Mouse (Mus musculus) spleen, postnatal 36 days (tissue): Measurements from ENCODE around the gene Il6st.

Experiments
- DNase-seq, 2 experiments: peaks; one replicate each; pipeline ENCODE4 v3.0.0; 2022; ENCODE audit warnings: low spot score in 2 of 2, mixed read lengths in 1 of 2

Gene Il6st

DNA sequence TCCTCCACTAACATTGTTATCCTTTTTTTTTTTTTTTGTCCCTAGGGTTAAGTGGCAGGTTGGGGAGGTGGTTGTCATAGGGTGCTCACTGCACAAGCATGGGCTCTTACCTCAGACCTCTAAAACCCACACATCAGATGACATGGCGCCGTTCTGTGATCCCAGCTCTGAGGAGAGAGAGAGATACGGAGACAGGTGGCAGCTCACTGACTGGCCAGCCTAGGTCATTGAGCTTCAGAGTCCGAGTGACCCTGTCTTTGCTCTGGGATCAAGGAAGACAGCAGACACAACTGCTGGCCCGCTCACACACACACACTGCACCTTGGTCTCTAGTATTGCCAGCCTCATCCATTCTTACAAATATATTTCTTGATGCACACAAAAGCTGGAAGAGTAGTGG is 18.7 kb downstream of the Il6st start:
- no peak for DNase-seq

DNA sequence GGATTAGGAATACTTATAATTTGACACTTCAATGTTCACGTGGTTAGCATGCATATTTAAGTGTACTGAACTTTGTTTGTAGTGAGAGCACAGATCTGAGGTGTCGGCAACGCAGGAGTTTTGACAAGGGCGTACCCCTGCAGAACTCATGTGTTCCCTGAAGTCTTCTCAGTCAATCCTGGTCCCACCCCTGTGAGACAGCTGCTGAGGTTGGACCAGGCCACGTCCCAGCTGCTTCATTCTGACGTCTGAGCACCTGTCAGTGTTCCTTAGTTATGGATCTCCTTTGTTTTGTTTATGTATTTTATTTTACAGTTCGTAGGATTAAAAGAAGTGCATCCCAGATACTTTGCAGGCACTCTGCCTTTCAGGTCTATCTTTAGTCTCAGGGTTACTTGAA is 19.1 kb downstream of the Il6st start:
- no peak for DNase-seq

DNA sequence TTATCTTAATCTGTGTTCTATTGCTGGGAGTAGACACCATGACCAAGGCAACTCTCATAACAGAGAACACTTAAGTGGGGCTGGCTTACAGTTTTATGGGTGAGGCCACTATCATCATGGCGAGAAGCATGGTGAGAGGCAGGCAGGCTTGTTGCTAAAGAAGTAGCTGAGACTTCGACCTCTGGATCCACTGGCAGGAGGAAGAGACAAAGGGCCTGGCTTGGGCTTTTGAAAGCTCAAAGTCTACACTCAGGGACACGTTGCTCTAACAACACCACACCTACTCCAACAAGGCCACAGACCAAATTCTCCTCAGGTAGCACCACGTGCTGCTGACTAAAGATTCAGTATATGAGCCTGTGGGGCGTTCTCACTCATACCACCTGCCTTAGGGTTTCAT is 22.4 kb downstream of the Il6st start:
- DNase-seq = no peak

DNA sequence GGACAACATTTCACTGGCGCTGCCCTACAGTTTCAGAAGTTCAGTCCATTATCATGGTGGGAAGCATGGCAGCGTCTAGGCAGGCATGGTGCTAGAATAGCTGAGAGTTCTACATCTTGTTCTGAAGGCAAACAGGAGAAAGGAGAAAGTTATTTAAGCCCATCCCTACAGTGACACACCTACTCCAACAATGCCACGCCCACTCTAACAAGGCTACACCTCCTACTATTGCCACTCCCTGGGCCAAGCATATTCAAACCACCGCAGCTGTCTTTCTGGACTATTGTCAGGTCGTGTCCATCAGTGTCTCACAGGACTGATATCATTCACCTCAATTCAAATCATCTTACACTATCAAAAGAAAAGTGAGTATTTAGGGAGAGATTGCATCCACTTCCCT is 22.8 kb downstream of the Il6st start:
- DNase-seq = no peak

DNA sequence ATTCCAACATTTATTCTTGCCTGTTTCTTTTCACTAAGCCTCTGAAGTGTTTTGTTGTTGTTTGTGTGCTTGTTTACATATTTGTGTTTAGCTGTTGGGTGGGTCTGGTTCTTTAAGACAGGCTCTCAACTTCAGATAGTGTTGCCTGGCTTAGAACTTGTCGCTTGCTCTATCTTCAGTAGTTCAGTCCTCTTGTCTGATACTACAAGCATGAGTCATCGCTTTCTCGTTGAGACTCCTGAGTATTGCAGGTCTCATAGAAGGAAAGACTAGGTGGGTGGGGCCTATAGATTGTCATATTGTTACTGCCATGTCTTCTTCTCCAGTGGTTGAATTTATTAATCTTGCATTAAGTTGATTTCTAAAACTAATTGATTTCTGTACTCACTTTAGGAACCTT is 26.2 kb downstream of the Il6st start:
- no peak for DNase-seq

DNA sequence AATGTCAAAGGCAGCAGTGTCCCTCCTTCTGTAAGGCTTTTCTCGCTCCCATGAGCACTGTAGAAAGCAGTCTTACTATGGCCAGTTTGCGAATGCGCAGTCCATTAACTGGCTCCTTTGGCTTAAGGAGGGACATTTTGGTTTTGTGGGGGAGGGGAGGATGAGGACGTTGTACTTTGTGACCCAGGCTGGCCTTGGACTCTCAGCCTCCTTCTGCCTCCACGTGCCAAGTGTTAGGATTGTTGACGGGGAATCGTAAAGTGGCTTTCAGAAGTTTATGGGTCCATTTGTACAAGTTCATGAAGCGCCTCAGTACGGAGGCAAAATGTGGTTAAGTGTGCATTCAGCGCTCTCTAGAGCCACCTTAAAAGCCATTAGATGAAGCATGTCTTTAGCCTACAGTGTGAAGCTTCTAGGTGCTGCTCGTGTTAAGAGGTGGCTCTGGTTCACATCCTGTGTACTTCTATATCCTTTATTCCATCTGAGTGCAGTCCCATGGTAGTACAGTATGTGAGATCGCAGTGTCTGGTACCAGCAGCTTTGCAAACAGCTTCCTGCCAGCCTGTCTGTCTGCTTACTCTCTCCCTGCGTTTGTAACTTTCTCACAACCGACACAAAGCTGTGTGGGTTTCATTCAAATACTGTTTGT is 27.9 kb downstream of the Il6st start:
- DNase-seq = no peak

DNA sequence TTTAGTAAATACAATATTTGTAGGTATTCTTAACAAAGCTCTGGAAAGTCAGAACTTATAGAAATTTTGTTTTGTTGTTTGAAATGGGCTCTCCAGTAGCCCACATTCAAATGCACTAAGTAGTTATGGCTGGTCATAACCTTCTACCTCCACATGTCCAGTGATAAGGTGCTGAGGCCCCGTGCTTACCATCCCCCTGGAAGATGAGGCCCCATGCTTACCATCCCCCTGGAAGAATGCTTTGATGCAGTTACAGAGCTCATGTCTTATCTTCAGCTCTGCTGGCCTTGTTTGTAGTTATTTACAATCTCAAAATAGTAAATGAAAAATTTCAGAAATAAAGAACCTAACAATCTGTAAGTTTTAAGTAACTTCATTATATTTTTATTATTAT is 28.4 kb downstream of the Il6st start:
- DNase-seq = no peak

DNA sequence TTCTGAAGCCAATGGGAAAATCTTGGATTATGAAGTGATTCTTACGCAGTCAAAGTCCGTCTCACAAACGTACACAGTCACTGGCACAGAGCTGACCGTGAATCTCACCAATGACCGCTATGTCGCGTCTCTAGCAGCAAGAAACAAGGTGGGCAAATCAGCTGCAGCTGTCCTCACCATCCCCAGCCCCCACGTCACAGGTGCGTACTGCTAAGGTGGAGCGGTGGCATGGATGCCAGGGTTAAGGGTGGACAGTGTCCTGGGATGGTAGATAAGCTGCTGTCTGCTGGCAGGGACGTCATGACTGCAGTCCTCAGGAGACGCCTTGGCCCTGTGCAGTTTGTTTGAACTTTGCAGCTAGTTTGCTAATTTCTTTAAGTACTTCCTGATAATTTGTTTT is 30.7 kb downstream of the Il6st start:
- DNase-seq = no peak

DNA sequence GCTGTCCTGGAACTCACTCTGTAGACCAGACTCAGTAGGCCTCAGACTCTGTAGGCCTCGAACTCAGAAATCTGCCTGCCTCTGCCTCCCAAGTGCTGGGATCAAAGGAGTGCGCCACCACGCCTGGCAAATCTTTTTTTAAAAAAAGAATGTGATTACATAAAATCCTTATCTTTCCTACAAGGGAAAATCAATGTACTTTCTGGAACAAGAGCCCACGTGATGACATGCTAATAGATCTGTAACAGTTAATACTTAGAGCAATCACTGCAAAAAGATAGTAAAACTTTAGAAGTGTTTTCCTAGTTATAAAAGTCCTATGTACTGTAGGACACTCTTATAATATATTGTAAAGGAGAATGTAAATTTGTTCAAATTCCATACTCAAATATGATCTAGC is 36.2 kb downstream of the Il6st start:
- DNase-seq = no peak

DNA sequence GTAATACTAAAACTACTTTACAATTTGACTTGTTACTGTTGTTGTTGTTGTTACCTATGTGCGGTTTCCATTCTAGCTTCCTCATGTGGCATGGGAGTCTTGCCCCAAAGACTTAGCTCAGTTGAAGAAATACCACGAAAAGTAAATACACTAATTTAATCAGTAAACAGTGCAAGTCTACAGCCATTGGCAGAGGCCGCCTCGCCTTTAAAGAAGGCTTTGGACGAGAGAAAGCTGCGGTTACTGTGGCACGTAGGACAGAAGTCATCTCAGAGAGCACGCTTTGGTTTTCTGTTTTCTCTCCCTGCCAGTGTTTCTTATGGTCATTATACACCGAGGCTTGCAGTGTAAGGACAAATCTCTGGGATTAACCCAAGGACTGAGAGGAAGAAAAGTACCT is 36.6 kb downstream of the Il6st start:
- no peak for DNase-seq

DNA sequence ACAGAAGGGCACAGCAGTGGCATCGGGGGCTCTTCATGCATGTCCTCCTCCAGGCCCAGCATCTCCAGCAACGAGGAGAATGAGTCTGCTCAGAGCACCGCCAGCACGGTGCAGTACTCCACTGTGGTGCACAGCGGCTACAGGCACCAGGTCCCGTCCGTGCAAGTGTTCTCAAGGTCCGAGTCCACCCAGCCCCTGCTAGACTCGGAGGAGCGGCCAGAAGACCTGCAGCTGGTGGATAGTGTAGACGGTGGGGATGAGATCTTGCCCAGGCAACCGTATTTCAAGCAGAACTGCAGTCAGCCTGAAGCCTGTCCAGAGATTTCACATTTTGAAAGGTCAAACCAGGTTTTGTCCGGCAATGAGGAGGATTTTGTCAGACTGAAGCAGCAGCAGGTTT is 40.0 kb downstream of the Il6st start:
- DNase-seq = no peak

DNA sequence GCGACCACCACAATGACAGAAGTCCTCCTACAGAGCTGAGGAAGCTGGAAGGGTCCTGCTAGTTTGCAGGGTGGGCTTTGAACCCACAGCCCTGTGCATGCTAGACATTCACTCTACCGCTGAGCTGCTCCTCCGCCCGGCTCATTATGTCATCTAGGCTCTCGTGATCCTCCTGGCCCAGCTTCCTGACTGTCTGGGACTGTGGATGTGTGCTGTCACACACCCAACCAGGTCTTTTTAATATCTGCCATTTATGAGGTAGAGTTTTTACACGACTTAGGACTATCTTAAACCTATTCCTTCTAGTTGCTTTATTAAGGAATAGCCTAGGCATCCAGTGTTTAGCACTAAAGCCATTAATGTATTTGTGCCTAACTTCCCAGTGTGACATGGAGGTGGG is 41.6 kb downstream of the Il6st start:
- DNase-seq = no peak

DNA sequence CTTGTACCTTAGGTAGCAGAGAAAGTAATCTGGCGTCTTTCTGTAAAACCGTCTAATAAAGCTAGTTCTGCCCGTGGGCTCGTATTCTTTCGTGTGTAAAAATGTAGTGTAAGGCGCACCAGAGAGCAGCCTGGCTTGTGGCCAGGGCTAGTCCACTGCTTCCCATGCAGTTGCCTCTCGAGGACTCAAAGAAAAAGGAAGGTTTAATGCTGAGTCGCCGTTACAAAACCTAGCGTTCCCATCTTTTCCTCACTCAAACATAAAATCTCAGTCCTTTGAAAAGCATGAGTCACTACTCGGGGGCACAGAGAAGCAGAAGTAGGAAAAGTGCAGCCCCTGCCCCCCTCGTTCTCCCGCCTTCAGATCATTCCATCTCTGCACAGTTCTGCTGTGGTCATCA is 42.9 kb downstream of the Il6st start:
- DNase-seq = no peak

DNA sequence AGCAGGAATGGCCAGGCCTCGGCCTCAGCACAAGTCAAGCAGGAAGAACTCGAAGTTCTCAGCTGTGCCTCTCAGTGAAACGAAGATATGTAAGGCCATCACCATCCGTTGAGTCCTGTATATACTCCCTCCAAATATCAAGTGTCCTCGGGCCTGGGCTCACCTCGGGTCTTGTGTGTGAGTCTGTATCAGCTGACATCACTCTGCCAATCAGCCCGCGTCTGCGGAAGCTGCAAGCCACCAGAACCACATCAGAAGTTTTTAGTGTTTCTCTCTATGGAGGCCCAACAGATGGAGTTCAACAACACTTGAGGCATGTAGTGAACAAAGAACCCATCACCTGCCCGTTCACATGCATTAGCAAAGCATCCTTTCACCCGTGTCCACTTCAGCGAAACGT is 43.8 kb downstream of the Il6st start:
- DNase-seq = peak; percentile 5 to 11

DNA sequence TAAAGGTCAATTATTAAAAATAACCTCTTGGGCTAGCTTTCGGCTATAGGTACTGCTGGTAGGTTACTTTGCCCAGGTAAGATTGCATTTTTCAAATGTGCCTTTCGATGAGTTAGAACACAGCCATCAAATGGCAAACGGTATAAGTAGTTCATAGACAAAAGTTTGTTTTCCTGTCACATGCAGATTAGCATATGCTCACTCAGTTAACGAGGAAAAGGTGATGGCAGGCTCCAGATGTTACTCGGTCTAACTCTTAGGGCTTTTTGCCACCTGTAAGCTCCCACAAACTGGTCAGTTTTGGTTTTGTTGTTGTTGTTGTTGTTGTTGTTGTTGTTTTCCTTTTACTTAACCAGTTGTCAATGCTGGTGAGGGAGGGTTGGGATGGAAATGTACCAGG is 44.6 kb downstream of the Il6st start:
- no peak for DNase-seq

DNA sequence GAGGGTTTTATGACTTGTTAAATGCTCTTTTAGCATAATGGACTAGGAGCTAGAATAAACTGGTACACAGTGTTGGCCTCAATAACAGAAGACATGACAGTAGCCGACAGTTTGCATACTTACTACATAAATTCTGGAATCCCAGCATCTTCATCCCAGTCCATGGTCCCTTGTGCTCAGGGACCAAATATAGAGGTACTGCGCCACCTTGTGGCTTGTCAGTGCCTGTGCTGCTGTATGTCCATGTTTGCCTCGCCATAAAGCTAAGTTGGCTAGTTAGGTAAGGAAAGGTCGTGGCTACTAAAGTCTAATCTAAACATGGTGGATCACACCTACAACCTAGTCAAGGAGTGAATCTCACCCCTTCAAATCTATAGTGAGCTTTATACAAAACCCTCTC is 45.6 kb downstream of the Il6st start:
- peak; percentile 25 to 39 for DNase-seq

DNA sequence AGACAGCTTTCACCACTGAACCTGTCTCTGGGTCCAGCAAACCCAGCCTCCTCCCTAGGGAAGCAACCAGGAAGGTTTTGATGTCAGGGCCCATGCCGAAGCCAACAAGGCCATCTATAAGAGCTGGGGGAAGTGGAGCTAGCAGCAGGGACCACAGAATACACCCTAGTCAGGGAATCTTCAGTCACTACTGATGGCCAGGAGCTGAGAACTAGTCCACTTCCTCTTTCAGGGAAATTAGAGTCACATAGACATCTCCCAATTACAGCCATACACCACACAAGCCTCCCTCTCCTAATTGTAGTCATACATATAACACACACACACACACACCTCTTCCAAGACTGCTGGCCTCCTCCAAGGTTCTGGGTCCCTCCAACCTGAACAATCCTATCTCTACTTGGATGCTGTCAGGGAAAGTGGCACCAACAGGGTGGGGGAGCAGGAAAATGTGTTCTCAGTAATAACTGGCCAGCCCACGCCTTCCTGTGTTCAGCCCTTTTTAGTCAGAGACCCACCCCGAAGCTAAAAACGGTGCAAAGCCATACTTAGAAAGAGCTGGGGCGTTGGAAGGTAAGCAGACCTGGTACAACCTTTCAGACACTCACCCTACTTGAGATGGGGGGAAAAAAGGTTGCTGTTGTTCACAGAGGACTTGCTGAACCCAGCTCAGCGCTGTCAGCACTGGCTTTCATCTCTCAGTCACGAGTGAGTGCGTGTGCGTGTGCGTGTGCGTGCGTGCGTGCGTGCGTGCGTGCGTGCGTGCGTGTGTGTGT is 46.8 kb downstream of the Il6st start:
- peak; percentile 11 to 27 for DNase-seq

DNA sequence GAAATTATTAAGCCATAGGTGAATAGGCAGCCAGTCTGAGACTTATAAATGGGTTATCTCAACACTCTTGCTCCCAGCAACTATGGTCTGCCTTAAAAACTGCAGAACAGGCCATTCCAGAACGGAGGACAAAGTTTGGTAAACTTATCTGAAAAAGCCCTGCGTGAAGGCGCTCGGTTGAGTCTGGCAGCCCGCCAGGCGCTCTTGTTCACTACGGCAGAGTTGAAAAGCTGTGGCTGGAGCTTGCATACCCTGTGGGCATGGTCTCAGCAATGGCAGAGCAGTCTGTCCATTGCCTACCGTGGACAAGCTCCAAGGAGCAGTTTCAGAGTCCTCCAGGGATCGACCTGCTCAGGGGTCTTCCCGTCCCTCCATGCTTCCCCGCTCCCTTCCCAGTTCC is 47.4 kb downstream of the Il6st start:
- DNase-seq = peak in 1 of 2 experiments; percentile 11

DNA sequence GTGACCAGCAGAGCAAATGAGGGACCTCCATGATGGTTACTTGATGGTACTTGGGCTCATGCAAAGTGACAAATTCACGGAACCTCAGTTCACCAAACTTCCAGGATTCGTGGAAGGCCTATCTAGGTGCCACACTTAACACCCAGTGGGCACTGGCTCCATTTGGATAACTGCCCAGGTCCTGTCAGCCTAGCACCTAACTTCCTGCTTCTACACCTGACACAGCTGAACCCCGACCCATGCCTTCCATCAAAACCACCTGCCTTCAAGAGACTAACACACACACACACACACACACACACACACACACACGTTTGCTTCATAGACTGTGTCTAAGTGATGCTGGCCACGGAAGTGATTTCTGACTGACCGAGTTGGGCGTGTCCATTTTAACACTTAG is 47.9 kb downstream of the Il6st start:
- no peak for DNase-seq

DNA sequence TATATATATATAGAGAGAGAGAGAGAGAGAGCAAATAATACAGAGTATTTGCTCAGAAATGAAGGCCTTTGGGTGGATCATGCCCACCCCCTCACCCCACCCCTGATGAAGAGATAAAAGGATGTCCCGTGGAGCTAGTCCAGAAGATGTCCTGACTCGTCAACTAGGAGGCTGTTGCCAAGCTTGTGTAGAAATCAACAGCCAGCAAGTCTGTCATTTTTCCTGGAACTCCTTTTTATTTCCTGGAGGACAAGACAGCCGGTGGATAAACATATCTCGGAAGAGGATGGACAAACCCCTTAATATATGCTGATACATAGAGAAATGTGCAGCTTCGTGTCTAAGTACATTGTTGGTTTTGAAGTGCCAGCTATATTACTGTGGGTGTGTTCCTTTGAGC is 49.0 kb downstream of the Il6st start:
- no peak for DNase-seq

DNA sequence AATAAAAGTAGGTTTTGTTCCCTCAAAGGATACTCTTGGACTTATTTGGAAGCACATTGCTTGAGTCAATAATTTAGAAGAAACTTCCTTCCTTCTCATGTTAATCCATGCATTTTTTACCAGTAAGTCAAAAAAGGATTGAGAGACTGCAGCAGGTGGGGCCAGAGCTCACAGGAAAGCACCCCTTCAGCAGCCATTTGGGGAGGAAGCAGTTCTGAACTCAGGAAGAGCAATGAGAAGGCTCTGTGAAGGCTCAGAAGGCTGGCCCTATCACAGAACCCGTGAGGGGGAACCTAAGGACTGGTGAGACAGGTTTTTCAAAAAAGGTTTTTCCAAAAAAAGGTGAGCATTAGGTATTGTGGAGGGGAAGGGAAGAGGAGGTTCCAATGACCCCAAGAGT is 50.7 kb downstream of the Il6st start:
- no peak for DNase-seq

DNA sequence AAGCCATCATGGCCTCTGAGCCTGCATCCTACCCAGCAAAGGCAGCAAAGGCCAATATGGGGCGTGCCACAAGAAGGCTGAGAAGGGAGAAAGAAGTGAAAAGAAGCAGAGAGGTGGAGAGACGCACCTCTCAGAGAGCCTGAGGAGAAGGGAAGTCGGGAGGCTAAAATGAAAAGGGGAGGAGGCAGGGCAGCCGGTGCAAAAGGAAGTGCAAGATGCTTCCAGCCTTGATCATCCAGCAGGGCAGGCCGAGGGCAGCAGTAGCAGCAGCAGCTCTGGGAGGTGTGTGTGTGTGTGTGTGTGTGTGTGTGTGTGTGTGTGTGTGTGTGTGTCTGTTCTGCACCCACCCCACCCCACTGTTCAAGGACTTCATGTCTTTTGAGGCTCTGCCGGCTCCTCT is 58.4 kb downstream of the Il6st start:
- no peak for DNase-seq

DNA sequence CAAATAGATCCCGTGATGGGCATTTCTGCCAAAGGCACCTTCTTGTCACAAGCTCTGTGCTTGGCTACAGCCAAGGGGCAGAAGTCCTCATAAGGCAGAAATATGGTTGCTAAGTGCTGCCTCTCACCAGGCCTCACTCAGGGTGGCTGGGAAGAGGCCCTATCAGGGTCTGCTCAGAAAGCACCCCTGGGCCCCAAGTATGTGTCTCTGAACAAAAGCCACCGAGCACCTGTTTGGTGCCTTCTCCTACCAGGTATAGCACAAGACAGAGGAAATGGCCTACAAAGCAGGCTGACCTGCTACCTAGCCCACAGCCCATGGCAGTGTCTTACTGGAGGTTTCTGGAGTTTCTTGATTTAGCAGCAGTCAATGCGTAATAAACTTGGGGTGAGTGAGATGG is 59.0 kb downstream of the Il6st start:
- DNase-seq = no peak
